Mouse (Mus musculus) neural tube, embryonic 14.5 days (tissue): Measurements from ENCODE around the gene Gm10203. TPM values are rescaled to one million over a fixed set of nuclear protein-coding genes. Genes with fewer than 3 reads are reported as not detected.

Source experiments
- ATAC-seq: fragments of 200-750 bp; cut with Nextera tagmentation; 2 replicates; pipeline ENCODE4 v1.8.0; 2017; ENCODE audit warnings: low read depth, mild to moderate bottlenecking, moderate TSS enrichment, moderate library complexity
- H3K27ac ChIP-seq: fragments of 300-500 bp; sonication (generic); 2 replicates; pipeline ENCODE4 v1.5.1; 2014; ENCODE audit warnings: low read depth, mild to moderate bottlenecking, control low read depth, low read length, moderate library complexity, mixed read lengths
- H3K27me3 ChIP-seq: fragments of 300-500 bp; sonication (generic); 2 replicates; pipeline ENCODE4 v1.6.1; 2014; ENCODE audit warnings: low read length; ENCODE audit not compliant: control insufficient read depth, insufficient read depth
- H3K36me3 ChIP-seq: fragments of 300-500 bp; sonication (generic); 2 replicates; pipeline ENCODE4 v1.6.1; 2014; ENCODE audit warnings: low read length, mixed read lengths; ENCODE audit not compliant: control insufficient read depth, insufficient read depth
- H3K4me1 ChIP-seq: fragments of 300-500 bp; sonication (generic); 2 replicates; pipeline ENCODE4 v1.6.1; 2014; ENCODE audit warnings: low read length; ENCODE audit not compliant: control insufficient read depth, insufficient read depth
- H3K4me2 ChIP-seq: fragments of 300-500 bp; sonication (generic); 2 replicates; pipeline ENCODE4 v1.6.1; 2014; ENCODE audit warnings: mild to moderate bottlenecking, low read depth, low read length, control low read depth
- H3K4me3 ChIP-seq: fragments of 300-500 bp; sonication (generic); 2 replicates; pipeline ENCODE4 v1.5.1; 2014; ENCODE audit warnings: low read depth, low read length, control low read depth, mixed read lengths
- H3K9ac ChIP-seq: fragments of 300-500 bp; sonication (generic); replicated peaks from 2 replicates; pipeline ENCODE4 v1.6.1; 2014; ENCODE audit warnings: low read depth, mild to moderate bottlenecking, control low read depth, low read length, mixed read lengths
- H3K9me3 ChIP-seq: fragments of 300-500 bp; sonication (generic); 2 replicates; pipeline ENCODE4 v1.6.1; 2016; ENCODE audit warnings: low read length; ENCODE audit not compliant: control insufficient read depth
- WGBS: fragments of 180-500 bp; shearing (Covaris S2); extraction: QIAGEN DNeasy Blood & Tissue Kit; methylation state at CpG from one replicate; pipeline ENCODE4 v1.1.7; 2014; 5-methylcytosine and 5-hydroxymethylcytosine counted together
- polyA plus RNA-seq: library from polyadenylated mRNA; unstranded; fragments of >200 nt; fragmentation: Nextera tagmentation; extraction: Ambion mirVana; gene quantifications from 2 replicates; pipeline ENCODE4 v1.2.1, GENCODE M21; 2014

The Gm10203 gene
- polyA plus RNA-seq, 1 experiment from 2014 or later: not detected

GRCm38 (mm10) chr6:149141393-149142173, 11.6 kb downstream of the Gm10203 start:
- ATAC-seq: peak; percentile 92
- peak overlapping the region; percentile 39; the same call in 1 of the 2 replicates for H3K9ac ChIP-seq
- 6% methylated on average over 36 of the region's 36 CpGs for WGBS

GRCm38 (mm10) chr6:149145143-149145542, 15.2 kb downstream of the Gm10203 start:
- Histone ChIP-seq H3K4me2 (no peak overlapping the region), H3K9me3 (no peaks in the 10 kb centered on the region), H3K4me3 (no peak overlapping the region), H3K36me3 (no peaks in the 10 kb centered on the region), H3K27ac (no peak overlapping the region), H3K9ac (no peak overlapping the region), H3K4me1 (no peaks in the 10 kb centered on the region; the same call in 1 of the 2 replicates), H3K27me3 (no peaks in the 10 kb centered on the region)
- WGBS: 100% methylated on average over 1 of the region's 1 CpGs
- no peak for ATAC-seq

More at GRCm38 (mm10) chr6:149141393-149142173, 11.6 kb downstream of the Gm10203 start:
- no peak overlapping the region for H3K27ac ChIP-seq
- no peaks in the 10 kb centered on the region for H3K27me3 ChIP-seq
- H3K4me3 ChIP-seq: peak overlapping the region; percentile 39
- H3K36me3 ChIP-seq: no peaks in the 10 kb centered on the region
- peak overlapping the region; percentile 53 for H3K4me2 ChIP-seq
- H3K9me3 ChIP-seq: no peaks in the 10 kb centered on the region
- no peaks in the 10 kb centered on the region; the same call in 1 of the 2 replicates for H3K4me1 ChIP-seq

GRCm38 (mm10) chr6:149148436-149149229, 18.7 kb downstream of the Gm10203 start:
- Histone ChIP-seq H3K27ac (no peak overlapping the region), H3K9ac (no peak overlapping the region), H3K9me3 (no peaks in the 10 kb centered on the region), H3K27me3 (no peaks in the 10 kb centered on the region), H3K4me2 (no peak overlapping the region), H3K4me1 (no peaks in the 10 kb centered on the region), H3K4me3 (no peak overlapping the region), H3K36me3 (no peaks in the 10 kb centered on the region)
- no peak for ATAC-seq
- WGBS: 73% methylated on average over 7 of the region's 7 CpGs

- no peaks in the 10 kb centered on the region for H3K4me1 ChIP-seq
- H3K36me3 ChIP-seq: no peaks in the 10 kb centered on the region
- no peaks in the 10 kb centered on the region for H3K27me3 ChIP-seq
- H3K4me3 ChIP-seq: no peak overlapping the region
- WGBS: 95% methylated on average over 2 of the region's 2 CpGs
- ATAC-seq: no peak
- no peak overlapping the region for H3K9ac ChIP-seq
- no peak overlapping the region for H3K27ac ChIP-seq
- H3K9me3 ChIP-seq: no peaks in the 10 kb centered on the region
- no peak overlapping the region for H3K4me2 ChIP-seq
Measured at GRCm38 (mm10) chr6:149152119-149152518, 22.1 kb downstream of the Gm10203 start.

GRCm38 (mm10) chr6:149153473-149154115, 23.6 kb downstream of the Gm10203 start:
- H3K4me1 ChIP-seq: no peaks in the 10 kb centered on the region
- no peak overlapping the region for H3K4me3 ChIP-seq
- H3K9me3 ChIP-seq: no peaks in the 10 kb centered on the region
- no peak overlapping the region for H3K9ac ChIP-seq
- H3K4me2 ChIP-seq: no peak overlapping the region
- no peak overlapping the region for H3K27ac ChIP-seq
- no peaks in the 10 kb centered on the region for H3K36me3 ChIP-seq
- WGBS: 46% methylated on average over 6 of the region's 6 CpGs
- H3K27me3 ChIP-seq: no peaks in the 10 kb centered on the region
- no peak for ATAC-seq

GRCm38 (mm10) chr6:149154116-149155030, 24.4 kb downstream of the Gm10203 start:
- peak; percentile 42; the same call in 1 of the 2 replicates for ATAC-seq
- H3K27ac ChIP-seq: no peak overlapping the region
- H3K4me1 ChIP-seq: no peaks in the 10 kb centered on the region
- H3K4me2 ChIP-seq: no peak overlapping the region
- no peak overlapping the region for H3K4me3 ChIP-seq
- H3K27me3 ChIP-seq: no peaks in the 10 kb centered on the region
- 14% methylated on average over 8 of the region's 8 CpGs for WGBS
- H3K36me3 ChIP-seq: 0 out of 2 replicates have a peak, but pooled peaks cover 2% of the 10 kb centered on the region
- no peaks in the 10 kb centered on the region for H3K9me3 ChIP-seq
- H3K9ac ChIP-seq: no peak overlapping the region

GRCm38 (mm10) chr6:149155031-149155841, 25.3 kb downstream of the Gm10203 start:
- Histone ChIP-seq H3K9me3 (no peaks in the 10 kb centered on the region), H3K9ac (no peak overlapping the region), H3K4me2 (no peak overlapping the region), H3K4me3 (no peak overlapping the region), H3K36me3 (0 out of 2 replicates have a peak, but pooled peaks cover 2% of the 10 kb centered on the region), H3K27ac (no peak overlapping the region), H3K27me3 (no peaks in the 10 kb centered on the region), H3K4me1 (no peaks in the 10 kb centered on the region)
- ATAC-seq: no peak
- 70% methylated on average over 3 of the region's 3 CpGs for WGBS
